Mouse (Mus musculus) ES-E14 (cell line): Measurements from ENCODE around the gene Pcgf5. TPM values are rescaled to one million over a fixed set of nuclear protein-coding genes. Genes with fewer than 3 reads are reported as not detected.

Source experiments
- DNase-seq: peaks from one replicate; pipeline ENCODE4 v3.0.0-alpha.2; 2013; ENCODE audit warnings: low read depth, low spot score
- H3K27ac ChIP-seq: 2 replicates; pipeline ENCODE4 v1.5.1; 2012; ENCODE audit warnings: low read depth, mild to moderate bottlenecking, low read length, moderate library complexity, mixed read lengths; ENCODE audit not compliant: poor library complexity, insufficient read depth, severe bottlenecking
- H3K36me3 ChIP-seq: 2 replicates; pipeline ENCODE4 v1.6.1; 2012; ENCODE audit warnings: mild to moderate bottlenecking, low read length, moderate library complexity, mixed read lengths; ENCODE audit not compliant: control insufficient read depth, poor library complexity, insufficient read depth, severe bottlenecking
- H3K4me1 ChIP-seq, 2 experiments: fragments of 150-350 bp in 1 of 2; sonication (generic) in 1 of 2; 2 replicates each; pipeline ENCODE4 v1.6.1; 2012; ENCODE audit warnings: low read length in 2 of 2, mild to moderate bottlenecking in 1 of 2, mixed read lengths in 1 of 2; ENCODE audit not compliant: control insufficient read depth in 2 of 2, insufficient read depth in 2 of 2, poor library complexity in 1 of 2
- H3K4me3 ChIP-seq, 2 experiments: fragments of 150-350 bp in 1 of 2; sonication (generic) in 1 of 2; 2 replicates each; pipeline ENCODE4 v1.5.1; 2012; ENCODE audit warnings: low read length in 2 of 2, low read depth in 1 of 2, mild to moderate bottlenecking in 1 of 2, mixed read lengths in 1 of 2; ENCODE audit not compliant: insufficient read depth in 1 of 2, poor library complexity in 1 of 2, severe bottlenecking in 1 of 2
- H3K9ac ChIP-seq: 2 replicates; pipeline ENCODE4 v1.6.1; 2012; ENCODE audit warnings: low read depth, mild to moderate bottlenecking, low read length, mixed read lengths; ENCODE audit not compliant: poor library complexity, insufficient read depth, severe bottlenecking
- H3K9me3 ChIP-seq: fragments of 150-350 bp; sonication (generic); 2 replicates; pipeline ENCODE4 v1.6.1; 2012; ENCODE audit warnings: low read depth, mild to moderate bottlenecking, low read length; ENCODE audit not compliant: control insufficient read depth, insufficient read depth
- CHD2 ChIP-seq: IDR thresholded peaks from 2 replicates; pipeline ENCODE4 v1.6.1; 2014; ENCODE audit warnings: mild to moderate bottlenecking, low read depth, low read length, inconsistent platforms
- HCFC1 ChIP-seq: IDR thresholded peaks from 2 replicates; pipeline ENCODE4 v1.6.1; 2012; ENCODE audit warnings: low read length, inconsistent platforms, borderline replicate concordance; ENCODE audit not compliant: insufficient read depth
- MAFK ChIP-seq: IDR thresholded peaks from 2 replicates; pipeline ENCODE4 v1.6.1; 2014; ENCODE audit warnings: mild to moderate bottlenecking, low read depth, low read length, inconsistent platforms; ENCODE audit not compliant: insufficient read depth
- ZC3H11A ChIP-seq: IDR thresholded peaks from 2 replicates; pipeline ENCODE4 v1.6.1; 2012; ENCODE audit warnings: low read depth, mild to moderate bottlenecking, inconsistent platforms, low read length, borderline replicate concordance
- ZNF384 ChIP-seq: IDR thresholded peaks from 2 replicates; pipeline ENCODE4 v1.6.1; 2012; ENCODE audit warnings: low read depth, low read length, inconsistent platforms
- in situ Hi-C, 2 experiments: fragments of 600-800 bp; cut with MboI; formaldehyde crosslinking; loops; one replicate each; pipeline ENCODE4 v1.15.1; 2025; ENCODE audit warnings: low sequenced_read_pairs in 2 of 2, inconsistent platforms in 1 of 2; ENCODE audit not compliant: unreplicated experiment in 2 of 2
- total RNA-seq: library from RNA; depleted of rRNA; stranded (reverse); fragments of 300-350 nt; gene quantifications from 2 replicates; pipeline ENCODE4 v1.2.3, GENCODE M21; 2012

Gene Pcgf5
- total RNA-seq, 1 experiment = 21.5 TPM

GRCm38 (mm10) chr19:36477684-36478083 lies 129.6 kb downstream of the Pcgf5 start:
- H3K4me3 ChIP-seq = no peak overlapping the region; a peak in 1 of 4 replicates
- no peaks in the 10 kb centered on the region for H3K36me3 ChIP-seq
- no peak for DNase-seq
- H3K4me1 ChIP-seq = peaks cover 2 to 5% of the 10 kb centered on the region in 2 experiments; a peak in 1 of 4 replicates
- no peak overlapping the region for H3K9ac ChIP-seq
- in situ Hi-C loops = no loop called here
- no peak overlapping the region for H3K27ac ChIP-seq
- H3K9me3 ChIP-seq = no peaks in the 10 kb centered on the region
- no peak for TF ChIP-seq MAFK

DNA sequence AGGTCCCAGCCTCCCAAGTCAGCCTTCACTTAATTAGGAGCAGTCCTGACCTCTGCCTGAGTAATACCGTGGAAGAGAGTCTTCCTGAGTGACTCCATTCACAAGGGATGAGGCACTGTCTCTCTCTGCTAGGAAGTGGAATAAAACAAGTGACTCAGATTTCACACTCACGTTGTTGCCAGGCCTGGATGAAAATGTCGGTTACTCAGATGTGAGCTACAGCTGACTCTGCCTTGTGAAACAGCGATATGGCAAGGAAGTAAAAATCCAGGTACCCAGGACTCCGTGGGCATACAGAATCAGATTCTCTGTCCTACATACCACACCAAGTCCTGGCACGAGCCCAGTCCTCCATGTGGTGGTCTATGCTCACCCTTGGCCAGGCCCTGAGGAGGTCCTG lies 142.8 kb downstream of the Pcgf5 start:
- in situ Hi-C loops = no loop called here
- H3K9ac ChIP-seq = no peak overlapping the region
- no peaks in the 10 kb centered on the region for H3K9me3 ChIP-seq
- no peaks in the 10 kb centered on the region for H3K4me1 ChIP-seq
- no peak for DNase-seq
- TF ChIP-seq ZNF384 (no peak), ZC3H11A (no peak), CHD2 (no peak), MAFK (no peak), HCFC1 (no peak)
- no peak overlapping the region for H3K4me3 ChIP-seq
- no peaks in the 10 kb centered on the region for H3K36me3 ChIP-seq
- H3K27ac ChIP-seq = no peak overlapping the region

- Histone ChIP-seq H3K4me1 (peaks cover 6 to 11% of the 10 kb centered on the region in 2 experiments; a peak in 2 of 4 replicates), H3K9me3 (no peaks in the 10 kb centered on the region), H3K4me3 (no peak overlapping the region), H3K9ac (no peak overlapping the region), H3K36me3 (no peaks in the 10 kb centered on the region), H3K27ac (no peak overlapping the region)
- DNase-seq = no peak
- in situ Hi-C loops = no loop called here
- TF ChIP-seq HCFC1 (no peak), ZNF384 (no peak), MAFK (no peak), CHD2 (no peak), ZC3H11A (no peak)
These were observed 147.4 kb downstream of the Pcgf5 start for GRCm38 (mm10) chr19:36495555-36495954.

- H3K36me3 ChIP-seq = no peaks in the 10 kb centered on the region
- no peaks in the 10 kb centered on the region for H3K9me3 ChIP-seq
- TF ChIP-seq ZNF384 (no peak), HCFC1 (no peak), ZC3H11A (no peak), MAFK (no peak), CHD2 (no peak)
- in situ Hi-C loops = no loop called here
- peaks cover 6 to 11% of the 10 kb centered on the region in 2 experiments; a peak in 2 of 4 replicates for H3K4me1 ChIP-seq
- H3K9ac ChIP-seq = no peak overlapping the region
- no peak overlapping the region for H3K27ac ChIP-seq
- H3K4me3 ChIP-seq = no peak overlapping the region
- no peak for DNase-seq
These were observed 148.4 kb downstream of the Pcgf5 start for GRCm38 (mm10) chr19:36496532-36496931.

DNA sequence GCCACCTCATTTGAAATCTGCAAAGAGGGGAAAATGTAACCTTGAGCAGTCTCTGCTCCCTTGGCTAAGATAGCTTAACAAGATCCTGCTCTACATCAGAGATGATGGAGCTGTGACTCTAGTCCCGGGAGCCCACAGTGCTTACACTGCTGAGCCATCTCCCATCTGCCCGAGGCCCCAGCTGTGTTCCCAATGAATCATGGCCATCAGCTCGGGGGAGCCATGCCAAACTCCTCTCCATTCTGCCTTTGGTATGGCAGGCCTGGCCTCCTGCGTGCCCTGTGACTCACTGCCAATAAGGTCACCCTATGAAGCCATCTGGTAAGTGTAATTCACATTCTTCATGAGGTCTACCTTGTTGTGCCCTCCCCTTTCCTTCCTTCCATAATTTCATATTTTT lies 149.0 kb downstream of the Pcgf5 start:
- Histone ChIP-seq H3K4me1 (peaks cover 6 to 11% of the 10 kb centered on the region in 2 experiments; a peak in 2 of 4 replicates), H3K27ac (no peak overlapping the region), H3K9ac (no peak overlapping the region), H3K9me3 (no peaks in the 10 kb centered on the region), H3K36me3 (no peaks in the 10 kb centered on the region), H3K4me3 (no peak overlapping the region)
- in situ Hi-C loops = no loop called here
- TF ChIP-seq MAFK (no peak), CHD2 (no peak), ZNF384 (no peak), ZC3H11A (no peak), HCFC1 (no peak)
- DNase-seq = no peak
